Mouse (Mus musculus) layer of hippocampus, adult 11-12 months (tissue): Measurements from ENCODE around the gene Polr2g.
"Not testable (repeated sequence)": the region's sequence is repeated elsewhere in the genome, so short reads cannot be mapped to it uniquely, and the experiment has no call there.

Experiments
- DNase-seq: peaks from one replicate; pipeline ENCODE4 v3.0.0; 2022; ENCODE audit warnings: low spot score

The Polr2g gene

DNA sequence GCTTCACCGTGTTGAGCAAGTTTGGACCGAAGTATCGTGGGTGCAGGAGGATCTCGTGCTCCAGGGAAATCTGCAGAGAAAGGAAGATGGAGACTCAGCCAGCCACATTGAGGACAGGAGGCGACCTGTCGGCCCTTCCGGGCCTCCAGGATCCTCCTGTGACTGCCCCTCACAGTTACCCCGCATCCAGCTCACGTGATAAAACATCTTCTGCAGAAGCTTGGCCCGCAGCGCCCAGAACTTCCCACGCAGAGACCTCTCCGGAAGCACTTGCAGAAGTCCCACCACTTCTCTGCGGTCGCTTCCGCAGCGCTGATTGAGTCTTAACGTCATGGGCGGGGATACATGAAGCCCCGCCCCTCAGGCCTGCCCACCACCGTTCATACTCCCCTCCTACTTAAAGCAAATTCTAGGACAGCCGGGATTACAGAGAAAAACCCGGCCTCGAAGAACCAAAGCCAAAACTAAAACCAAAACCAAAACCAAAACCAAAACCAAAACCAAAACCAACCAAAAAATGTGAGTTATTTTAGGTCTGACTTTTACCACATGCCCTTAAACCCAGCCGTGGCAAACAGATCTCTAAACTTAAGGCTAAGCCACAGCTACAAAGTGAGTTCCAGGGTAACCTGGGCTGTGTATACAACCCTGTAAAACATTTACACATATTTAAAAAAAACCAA lies at the start of gene Polr2g:
Gene Polr2g, minus strand, starts transcription at position 314 of the 683 bp plus-strand sequence.
- peak; percentile 94 for DNase-seq

DNA sequence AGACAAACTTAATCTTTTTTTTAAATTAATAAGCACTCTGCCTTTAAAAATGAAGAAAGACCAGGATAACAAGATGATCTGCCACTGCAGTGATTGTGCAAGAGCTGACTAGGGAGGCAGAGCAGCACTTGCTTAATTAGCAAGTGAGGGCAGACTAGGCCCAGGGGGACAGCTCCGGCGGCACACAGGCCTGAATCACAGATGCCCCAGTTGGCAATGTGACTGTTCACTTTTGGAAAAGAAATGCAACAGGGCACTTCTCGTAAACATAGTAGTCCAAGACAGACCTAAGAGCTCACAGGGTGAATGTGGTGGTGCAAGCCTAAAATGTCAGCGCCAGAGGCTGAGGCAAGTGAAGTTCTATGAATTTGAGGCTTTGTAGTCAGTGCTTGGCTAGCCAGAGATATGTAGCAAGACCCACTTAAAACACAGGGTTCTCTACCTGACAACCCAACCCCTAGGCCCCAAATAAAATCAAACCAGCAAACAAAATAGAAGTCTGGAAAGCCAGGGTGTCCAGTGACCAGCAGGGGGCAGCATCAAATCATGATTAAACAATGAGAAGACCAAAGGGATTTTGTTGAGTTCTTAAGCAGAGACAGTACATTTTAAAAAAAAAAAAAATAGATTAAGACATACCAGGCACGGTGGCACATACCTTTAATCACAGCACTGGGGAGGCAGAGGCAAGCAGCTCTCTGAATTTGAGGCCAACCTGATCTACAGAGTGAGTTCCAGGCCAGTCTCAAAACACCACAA lies 46.2 kb upstream of the Polr2g start:
- peak; percentile 86 for DNase-seq

- DNase-seq, result no peak
Observed at GRCm38 (mm10) chr19:8842961-8843360, 44.6 kb upstream of the Polr2g start.

DNA sequence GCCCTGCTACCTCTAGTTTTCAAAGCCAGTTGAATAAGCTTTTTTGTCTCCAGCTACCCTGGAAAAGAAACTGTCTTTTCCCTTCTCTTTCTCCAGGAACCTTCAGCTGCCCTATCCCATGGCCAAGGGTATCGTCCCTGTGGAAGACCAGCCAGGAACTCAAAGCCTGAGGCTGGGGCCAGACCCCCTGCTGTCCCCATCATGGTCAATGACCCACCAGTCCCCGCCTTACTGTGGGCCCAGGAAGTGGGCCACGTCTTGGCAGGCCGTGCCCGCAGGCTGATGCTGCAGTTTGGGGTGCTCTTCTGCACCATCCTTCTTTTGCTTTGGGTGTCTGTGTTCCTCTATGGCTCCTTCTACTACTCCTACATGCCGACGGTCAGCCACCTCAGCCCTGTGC lies 42.6 kb upstream of the Polr2g start:
- DNase-seq, result no peak

GRCm38 (mm10) chr19:8839908-8840791 lies 41.8 kb upstream of the Polr2g start:
- DNase-seq, result peak; percentile 78

DNA sequence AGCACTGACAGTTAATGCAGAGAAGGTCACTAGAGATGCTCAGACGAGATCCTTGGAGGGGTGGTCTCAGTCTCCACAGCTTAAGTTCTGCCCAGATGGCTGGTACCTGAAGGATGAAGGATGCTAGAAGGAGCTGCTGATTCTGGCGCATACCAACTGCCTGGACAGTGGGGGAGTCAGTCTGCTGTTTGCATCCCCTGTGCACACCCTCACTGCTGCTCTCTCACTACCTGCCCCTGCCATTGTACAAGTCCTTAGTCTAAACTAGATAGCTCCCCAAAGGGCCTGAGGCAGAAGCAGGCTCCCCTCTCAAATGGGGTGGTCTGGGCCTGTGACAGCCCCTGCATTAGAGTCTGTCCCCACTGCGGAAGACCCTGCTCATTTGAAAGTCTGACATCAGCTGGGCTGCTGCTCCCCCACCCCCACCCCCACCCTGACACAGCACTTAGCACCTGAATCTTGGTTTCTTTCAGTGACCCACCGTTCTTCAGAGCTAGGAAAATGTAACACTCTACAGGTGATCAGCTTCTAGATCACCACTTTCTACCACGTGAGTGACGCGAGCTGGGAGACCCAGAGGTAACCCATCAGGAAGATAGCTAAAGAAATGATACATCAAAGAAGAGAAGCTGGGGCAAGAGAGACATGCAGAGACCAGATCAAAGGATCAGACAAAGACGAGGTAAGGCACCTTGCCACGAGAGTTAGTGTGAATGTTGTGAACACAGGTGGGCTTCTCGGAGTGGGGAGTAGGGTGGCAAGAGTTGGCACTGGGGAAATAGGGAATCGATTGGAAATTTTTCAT lies 40.9 kb upstream of the Polr2g start, which contains the start of gene Gng3:
Gene Gng3, minus strand, starts transcription at position 92 of the 805 bp plus-strand sequence.
- peak; percentile 78 for DNase-seq

DNA sequence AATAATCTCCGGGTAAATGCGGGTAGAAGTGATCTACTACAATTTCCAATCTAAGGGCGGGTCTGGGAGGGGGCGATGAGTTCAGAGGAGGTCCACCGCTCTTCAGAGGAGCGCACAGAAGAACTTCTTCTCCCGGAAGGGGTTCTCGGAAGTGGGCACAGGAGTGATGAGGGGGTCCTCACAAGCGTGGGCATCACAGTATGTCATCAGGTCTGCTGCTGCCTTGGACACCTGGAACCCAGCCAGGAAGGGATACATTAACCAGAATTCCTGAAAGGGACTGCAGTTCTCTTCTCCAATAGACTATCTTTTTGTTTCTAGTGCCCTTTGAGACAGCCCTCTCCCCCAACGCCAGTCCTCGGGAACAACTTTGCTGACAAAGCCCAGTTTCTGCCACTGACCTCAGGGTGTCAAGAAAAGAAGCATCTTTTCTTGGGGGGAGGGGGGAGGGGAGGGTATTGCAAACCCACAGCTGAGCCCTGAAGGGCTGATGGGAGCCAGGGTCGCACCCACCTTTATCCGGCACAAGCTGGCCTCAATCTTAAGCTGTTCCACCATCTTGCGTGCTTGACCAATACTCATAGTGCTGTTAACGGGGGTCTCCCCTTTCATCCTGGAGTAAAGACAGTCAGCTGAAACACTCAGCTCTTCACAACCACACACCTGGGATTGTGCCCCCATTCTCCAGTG lies 39.8 kb upstream of the Polr2g start:
- no peak for DNase-seq

DNA sequence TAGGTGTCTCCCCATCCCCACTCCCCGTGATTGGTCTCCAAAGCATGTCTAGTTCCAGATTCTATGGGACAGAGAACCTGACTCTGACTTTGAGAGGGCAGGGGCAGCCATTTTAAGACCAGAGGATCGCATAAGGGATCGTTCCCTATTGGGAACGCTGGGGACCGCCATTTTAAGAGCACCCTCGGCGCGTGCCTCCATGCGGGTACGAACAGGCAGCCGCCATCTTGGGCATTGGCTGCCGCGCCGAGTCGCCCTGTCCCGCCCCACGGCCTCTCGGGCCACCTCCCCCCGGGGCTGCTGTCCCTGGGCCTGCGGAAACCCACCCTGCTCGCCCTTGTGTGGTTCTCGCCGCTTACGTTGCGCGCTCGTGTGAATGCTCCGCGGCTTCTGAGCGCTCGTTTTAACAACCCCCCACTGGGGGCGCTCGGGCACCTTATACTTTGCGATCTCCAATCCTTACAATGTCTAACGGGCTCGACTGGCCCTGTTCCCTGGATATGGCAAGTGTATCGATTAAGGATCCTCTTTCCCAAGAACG lies 38.9 kb upstream of the Polr2g start, which contains the start of gene Bscl2:
Gene Bscl2, plus strand, starts transcription at position 217 of the 541 bp plus-strand sequence.
- DNase-seq, result peak; percentile 91

- DNase-seq, result not testable (repeated sequence)
Observed at GRCm38 (mm10) chr19:8836327-8836726, 38.0 kb upstream of the Polr2g start.

DNA sequence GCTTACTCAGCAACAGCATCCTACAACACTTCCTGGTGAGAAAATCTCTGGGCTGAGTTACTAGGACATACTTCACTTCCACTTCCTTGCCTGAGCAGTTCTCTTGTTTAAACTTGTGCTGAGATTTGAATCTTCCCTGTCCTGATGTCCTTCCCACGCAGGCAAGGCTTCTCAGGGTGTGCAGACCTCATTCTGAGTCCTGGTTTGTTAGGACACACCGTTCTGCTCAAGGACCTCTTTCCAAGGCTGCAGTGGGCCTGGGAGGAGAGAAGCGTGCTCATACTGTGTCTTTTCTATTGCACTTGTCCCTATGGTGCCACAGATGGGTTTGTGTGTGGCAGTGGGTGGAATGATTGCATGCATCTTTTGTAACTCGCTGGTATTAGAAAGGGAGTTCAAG lies 34.6 kb upstream of the Polr2g start:
- no peak for DNase-seq

- DNase-seq, result no peak
Observed at GRCm38 (mm10) chr19:8831262-8831661, 32.9 kb upstream of the Polr2g start.

GRCm38 (mm10) chr19:8830664-8831063 lies 32.3 kb upstream of the Polr2g start:
- no peak for DNase-seq

DNA sequence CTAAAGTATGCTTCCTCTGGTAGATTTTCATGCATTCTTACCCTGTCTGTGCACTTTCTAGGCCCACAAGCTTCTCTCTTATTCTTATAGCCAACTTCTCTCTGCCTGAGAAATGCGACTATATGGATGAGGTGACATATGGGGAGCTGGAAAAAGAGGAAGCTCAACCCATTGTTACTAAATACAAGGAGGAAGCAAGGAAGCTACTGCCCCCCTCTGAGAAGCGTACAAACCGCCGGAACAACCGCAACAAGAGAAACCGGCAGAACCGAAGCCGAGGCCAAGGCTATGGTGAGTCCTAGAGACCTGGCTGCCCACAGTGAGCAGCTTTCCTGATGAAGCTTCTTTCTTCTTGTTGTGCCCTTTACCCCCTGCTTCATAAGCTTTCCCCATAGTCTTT lies 31.3 kb upstream of the Polr2g start, which contains the start of gene AC129217.1:
Gene AC129217.1, plus strand, starts transcription at position 114 of the 400 bp plus-strand sequence.
- DNase-seq, result no peak

GRCm38 (mm10) chr19:8822696-8823095 lies 24.3 kb upstream of the Polr2g start:
- DNase-seq, result no peak

DNA sequence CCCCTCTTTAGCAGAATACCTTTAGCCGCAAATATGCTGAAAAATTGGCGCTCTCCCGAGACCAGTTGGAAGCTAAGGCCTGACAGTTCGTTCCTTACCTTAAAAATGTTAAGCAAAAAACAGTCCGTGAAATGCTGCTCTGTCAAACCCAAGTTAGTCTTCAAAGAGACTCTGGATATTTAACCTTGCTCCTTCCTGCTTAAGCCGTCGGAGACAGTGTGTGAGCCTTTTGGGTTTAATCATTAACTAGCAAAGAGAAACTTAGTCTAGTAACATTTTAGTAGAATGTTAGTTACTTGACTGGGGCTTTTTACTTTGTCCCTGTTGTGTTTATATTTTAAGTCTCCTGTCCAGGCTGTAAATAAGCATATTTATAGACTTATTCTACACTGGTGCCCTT lies 22.8 kb upstream of the Polr2g start:
- no peak for DNase-seq

- peak; percentile 36 for DNase-seq
Observed at GRCm38 (mm10) chr19:8820424-8820956, 22.1 kb upstream of the Polr2g start.

GRCm38 (mm10) chr19:8819596-8820423 lies 21.4 kb upstream of the Polr2g start, which contains the start of gene Hnrnpul2:
Gene Hnrnpul2 (plus strand): TSS chr19:8820010.
- peak; percentile 98 for DNase-seq

DNA sequence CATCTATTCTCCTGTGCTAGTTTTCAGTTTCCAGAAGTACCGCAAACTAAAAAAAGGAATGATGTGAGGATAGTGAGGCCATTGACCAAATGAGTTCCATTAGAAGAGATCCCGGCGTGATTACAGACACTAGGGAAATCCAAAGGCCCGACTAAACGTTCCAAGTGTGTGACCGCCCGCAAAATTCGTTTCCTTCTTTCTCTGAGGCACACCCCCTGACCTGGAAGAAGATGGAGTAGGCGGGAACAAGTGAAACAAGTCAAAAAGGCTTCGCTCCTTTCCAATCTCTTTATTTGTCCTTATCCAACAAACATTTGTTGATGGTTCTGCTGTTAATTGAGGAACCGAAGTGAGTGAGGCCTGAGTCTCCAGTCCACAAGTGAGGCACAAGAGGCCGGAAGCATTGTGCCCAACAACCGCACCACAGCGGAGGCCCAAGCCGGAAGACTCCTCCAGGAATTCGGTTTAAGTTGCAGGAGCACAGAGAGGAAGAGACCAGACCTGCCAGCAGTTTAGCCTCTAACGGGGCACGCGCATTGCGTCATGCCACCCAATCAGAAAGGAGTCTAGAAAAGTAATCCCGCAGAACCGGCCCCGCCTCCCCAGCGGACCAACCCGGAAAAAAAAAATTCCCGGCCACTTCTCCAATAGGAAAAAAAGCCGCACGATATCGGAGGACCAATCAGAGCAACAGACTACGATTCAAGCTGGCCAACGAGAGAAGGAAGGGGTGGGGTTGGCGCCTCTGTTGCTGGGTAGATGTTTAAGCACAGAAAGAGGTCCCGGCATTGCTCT lies 20.6 kb upstream of the Polr2g start, which contains the start of gene Ttc9c:
Gene Ttc9c, minus strand, starts transcription at position 533 of the 795 bp plus-strand sequence.
- peak; percentile 98 for DNase-seq
